Mouse (Mus musculus): ENCODE results near the gene Nsf. TPM values are rescaled to one million over a fixed set of nuclear protein-coding genes. Genes with fewer than 3 reads are reported as not detected.

Nsf gene
- total RNA-seq, 1 experiment from 2014 or later, result 42.5 TPM

GRCm38 (mm10) chr11:103801128-103801527 lies 152.7 kb downstream of the Nsf start:
- ATAC-seq (replicated peaks; ENCODE audit: low read depth, poor library complexity, severe bottlenecking), result no peak

GRCm38 (mm10) chr11:103789951-103790350 lies 163.9 kb downstream of the Nsf start:
- ATAC-seq (replicated peaks; ENCODE audit: low read depth, poor library complexity, severe bottlenecking), result no peak

GRCm38 (mm10) chr11:103780152-103780551 lies 173.7 kb downstream of the Nsf start:
- no peak for ATAC-seq (replicated peaks; ENCODE audit: low read depth, poor library complexity, severe bottlenecking)

- no peak for ATAC-seq (replicated peaks; ENCODE audit: low read depth, poor library complexity, severe bottlenecking)
These were observed 179.7 kb downstream of the Nsf start for GRCm38 (mm10) chr11:103774228-103774530.

- peak; percentile 21; the same call in 1 of the 2 replicates for ATAC-seq (replicated peaks; ENCODE audit: low read depth, poor library complexity, severe bottlenecking)
These were observed 180.2 kb downstream of the Nsf start, which contains the start of gene Wnt3 for GRCm38 (mm10) chr11:103773387-103774227. Gene Wnt3 (plus strand): TSS chr11:103774150.

GRCm38 (mm10) chr11:103772505-103773386 lies 181.1 kb downstream of the Nsf start:
- ATAC-seq (replicated peaks; ENCODE audit: low read depth, poor library complexity, severe bottlenecking), result no peak

Other genes with a start within 250 kb of the Nsf start
- gene Wnt9b, start 204.2 kb downstream of the Nsf start, total RNA-seq (2017), result not detected in 2 replicates
- not detected in 2 replicates for gene Wnt3, start 179.9 kb downstream of the Nsf start, total RNA-seq (2017)
- gene Arf2, start 12.7 kb upstream of the Nsf start, total RNA-seq (2017), result 22.6 and 32.4 TPM in 2 replicates
- not detected in 2 replicates for gene Crhr1, start 178.8 kb upstream of the Nsf start, total RNA-seq (2017)
- gene Sppl2c, start 232.3 kb upstream of the Nsf start, total RNA-seq (2017), result not detected in 2 replicates

All from common myeloid progenitor, adult 5-6 weeks (primary cell).